Mouse (Mus musculus): ENCODE results near the gene Azi2. TPM values are rescaled to one million over a fixed set of nuclear protein-coding genes. Genes with fewer than 3 reads are reported as not detected.

Azi2 gene
- 10 to 100 TPM; 68.7 to 78.7 TPM for total RNA-seq (2021)
- long read RNA-seq, experiment 1, transcript Azi2-201 (8 exons, 3,396 nt): major isoform, 70 of 100 reads
- long read RNA-seq, experiment 1, partial matches to known transcripts: 13 of 100 reads
- long read RNA-seq, experiment 1, other reads (novel, unspliced or antisense): 15 of 100 reads
- long read RNA-seq, experiment 2, transcript Azi2-201 (8 exons, 3,396 nt): major isoform, 25 of 36 reads
- long read RNA-seq, experiment 2, partial matches to known transcripts: 4 of 36 reads
- long read RNA-seq, experiment 2, other reads (novel, unspliced or antisense): 7 of 36 reads

DNA sequence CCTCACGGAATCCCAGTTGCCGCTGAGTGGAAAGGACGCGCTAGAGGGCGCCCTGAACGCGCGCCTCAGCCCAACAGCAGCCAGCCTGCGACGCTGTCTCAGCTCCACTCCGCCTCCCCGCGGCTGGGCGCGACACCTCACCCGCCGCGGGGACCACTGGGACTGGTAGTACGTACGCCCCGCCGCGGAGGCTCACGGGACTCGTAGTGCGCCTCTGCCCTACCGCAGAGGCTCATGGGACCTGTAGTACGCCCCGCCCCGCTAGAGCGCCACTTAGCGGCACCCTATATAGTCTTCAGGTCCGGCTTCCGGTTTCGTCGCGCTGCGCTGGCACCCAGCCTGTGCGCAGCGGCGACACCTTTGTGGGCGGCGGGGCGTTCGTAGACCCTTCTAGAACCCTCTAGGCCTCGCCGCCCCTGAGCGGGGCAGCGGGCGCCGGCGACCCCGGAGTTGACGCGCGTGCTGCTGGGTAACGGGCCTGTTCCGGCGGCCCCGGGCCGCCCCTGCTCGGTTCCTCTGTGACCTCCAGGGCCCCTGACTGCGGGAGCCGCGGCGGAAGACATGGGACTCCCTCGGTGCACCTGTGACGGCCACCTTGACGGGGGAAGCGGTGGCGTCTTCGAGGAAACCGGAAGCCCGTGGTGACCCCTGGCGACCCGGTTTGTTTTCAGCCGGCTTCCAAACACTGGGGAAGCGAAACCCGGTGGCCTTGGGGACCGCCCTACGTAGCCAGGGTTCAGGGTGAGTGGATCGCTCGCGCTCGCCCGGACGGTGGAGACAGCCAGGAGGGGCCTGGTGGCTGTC lies at the start of gene Azi2:
TSS of gene Azi2 (plus strand) at position 282 of the 804 bp plus-strand sequence.
- DNase-seq: peak; percentile 99

GRCm38 (mm10) chr9:117996631-117997030 lies 43.7 kb upstream of the Azi2 start:
- no peak for DNase-seq

GRCm38 (mm10) chr9:118001488-118001887 lies 38.8 kb upstream of the Azi2 start:
- no peak for DNase-seq

- DNase-seq: no peak
These were observed 36.9 kb upstream of the Azi2 start for GRCm38 (mm10) chr9:118003218-118003886.

DNA sequence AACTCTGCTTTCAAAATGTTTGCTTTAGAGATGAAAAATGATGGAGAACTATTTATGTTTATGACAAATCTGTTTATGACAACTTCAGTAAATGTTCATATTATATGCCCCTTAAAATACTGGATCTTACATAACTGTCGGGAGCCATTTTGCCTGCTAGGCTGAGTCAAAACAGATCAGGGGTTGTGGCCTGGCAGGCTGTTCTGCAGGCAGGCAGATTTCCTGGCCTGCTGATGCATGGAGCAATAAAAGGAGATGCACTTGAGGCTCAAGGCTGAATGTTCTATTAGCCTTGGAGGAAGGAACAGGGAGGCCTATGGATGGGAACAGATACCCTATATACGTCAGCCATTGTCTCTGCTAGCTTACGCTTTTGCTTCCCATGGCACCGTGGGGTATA lies 36.4 kb upstream of the Azi2 start:
- DNase-seq: no peak

- DNase-seq: no peak
These were observed 27.4 kb upstream of the Azi2 start for GRCm38 (mm10) chr9:118012928-118013327.

GRCm38 (mm10) chr9:118024966-118025365 lies 15.3 kb upstream of the Azi2 start:
- no peak for DNase-seq

GRCm38 (mm10) chr9:118029490-118029889 lies 10.8 kb upstream of the Azi2 start:
- DNase-seq: no peak

DNA sequence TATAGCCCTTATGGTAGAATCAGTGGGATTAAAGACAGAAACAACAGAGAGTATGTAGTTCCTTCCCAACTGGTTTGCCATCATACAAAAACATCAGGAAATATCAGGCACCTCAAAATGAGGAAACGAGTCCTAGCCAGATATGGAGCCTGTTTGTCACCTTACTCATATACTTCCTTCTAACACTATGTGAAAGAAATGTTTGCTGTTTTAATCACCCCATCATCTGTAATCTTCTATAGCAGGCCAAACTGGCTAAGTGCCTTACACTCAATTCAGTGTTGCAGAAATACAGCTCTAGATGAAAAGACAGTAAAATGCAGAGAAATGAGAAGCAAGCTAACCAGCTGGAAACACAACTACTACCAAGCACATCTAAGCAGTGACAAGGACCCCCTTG lies 10.0 kb upstream of the Azi2 start:
- DNase-seq: no peak

GRCm38 (mm10) chr9:118031694-118032093 lies 8.6 kb upstream of the Azi2 start:
- DNase-seq: no peak

DNA sequence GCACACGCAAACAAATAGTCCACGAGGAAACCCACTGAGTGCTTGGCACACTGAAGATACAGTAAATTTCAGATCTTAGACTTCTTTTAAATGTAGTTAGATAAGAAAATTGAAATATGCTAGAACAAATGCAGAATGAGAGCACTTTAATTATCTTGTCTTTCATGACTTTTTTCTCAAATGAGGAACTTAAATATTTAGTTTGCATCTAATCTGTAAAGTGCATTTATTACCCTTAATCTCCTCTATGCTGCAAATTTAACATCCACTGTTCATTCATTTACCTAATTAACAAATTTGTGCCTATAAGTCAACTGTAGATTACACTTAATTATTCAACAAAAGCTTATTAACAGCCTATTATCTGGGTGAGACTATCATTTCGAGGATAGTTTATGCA lies 5.3 kb upstream of the Azi2 start:
- no peak for DNase-seq

- peak in 1 of 2 experiments; percentile 51 for DNase-seq
These were observed 712 bp downstream of the Azi2 start for GRCm38 (mm10) chr9:118041022-118041400.

DNA sequence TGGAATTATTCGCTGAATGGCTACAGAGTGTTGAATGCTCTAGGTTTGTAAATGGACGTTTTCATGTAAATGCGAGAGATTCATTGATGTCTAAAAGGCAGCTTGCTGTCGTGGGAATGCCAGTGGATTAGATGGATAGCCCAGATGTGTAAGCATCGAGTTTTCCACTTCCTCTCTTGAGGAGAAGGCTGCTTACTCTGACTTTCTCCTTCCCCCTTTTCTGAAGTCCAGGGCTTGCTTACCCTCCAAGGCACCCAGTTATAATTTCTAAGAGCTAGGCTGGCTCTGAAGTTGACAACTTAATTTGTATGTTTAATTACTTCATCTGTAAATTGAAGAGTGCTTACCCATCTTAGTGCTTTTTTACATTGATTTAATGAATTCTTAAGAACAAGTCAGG lies 1.3 kb downstream of the Azi2 start:
- no peak for DNase-seq

GRCm38 (mm10) chr9:118042738-118043137 lies 2.4 kb downstream of the Azi2 start:
- no peak for DNase-seq

- DNase-seq: no peak
These were observed 3.3 kb downstream of the Azi2 start for GRCm38 (mm10) chr9:118043581-118043980.

GRCm38 (mm10) chr9:118045011-118045533 lies 4.8 kb downstream of the Azi2 start:
- DNase-seq: no peak

- no peak for DNase-seq
These were observed 13.0 kb downstream of the Azi2 start for GRCm38 (mm10) chr9:118053286-118053685.

DNA sequence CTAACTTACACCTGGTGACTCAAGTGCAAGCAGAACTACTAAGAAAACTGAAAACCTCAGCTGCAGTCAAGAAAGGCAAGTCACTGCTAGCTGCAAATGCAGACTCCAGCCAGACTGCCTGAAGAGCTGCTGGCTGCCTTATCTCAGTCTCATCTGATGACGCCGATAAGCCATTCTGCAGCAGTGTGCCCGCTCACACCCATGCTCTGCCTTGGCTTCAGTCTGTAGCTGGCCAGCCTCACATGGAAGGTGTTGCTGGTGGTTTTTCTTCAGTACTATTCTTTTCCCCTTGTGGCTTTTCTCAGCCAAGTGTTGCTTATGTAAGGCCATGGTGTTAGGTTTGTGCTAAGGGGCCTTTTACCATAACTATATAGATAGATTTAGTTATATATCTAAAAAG lies 18.8 kb downstream of the Azi2 start:
- no peak for DNase-seq

DNA sequence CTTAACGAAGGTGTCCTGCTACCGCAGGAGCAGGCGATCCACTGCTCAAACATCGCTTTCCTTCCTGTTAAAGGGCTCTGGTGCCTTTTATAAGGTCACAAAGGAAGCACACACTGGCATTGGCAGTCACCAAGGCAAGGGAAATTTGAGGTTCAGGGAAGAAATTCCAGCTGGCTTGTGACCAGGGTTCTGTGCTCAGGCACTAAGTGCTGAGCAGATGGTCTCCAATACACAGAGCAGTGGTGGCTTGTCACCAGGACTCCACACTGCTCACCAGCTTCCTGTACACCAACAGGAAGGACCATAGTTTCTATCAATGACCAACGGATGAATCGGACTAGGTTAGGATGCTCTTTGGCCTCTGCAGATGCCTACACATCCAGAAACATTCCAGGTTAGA lies 30.1 kb downstream of the Azi2 start:
- DNase-seq: no peak

DNA sequence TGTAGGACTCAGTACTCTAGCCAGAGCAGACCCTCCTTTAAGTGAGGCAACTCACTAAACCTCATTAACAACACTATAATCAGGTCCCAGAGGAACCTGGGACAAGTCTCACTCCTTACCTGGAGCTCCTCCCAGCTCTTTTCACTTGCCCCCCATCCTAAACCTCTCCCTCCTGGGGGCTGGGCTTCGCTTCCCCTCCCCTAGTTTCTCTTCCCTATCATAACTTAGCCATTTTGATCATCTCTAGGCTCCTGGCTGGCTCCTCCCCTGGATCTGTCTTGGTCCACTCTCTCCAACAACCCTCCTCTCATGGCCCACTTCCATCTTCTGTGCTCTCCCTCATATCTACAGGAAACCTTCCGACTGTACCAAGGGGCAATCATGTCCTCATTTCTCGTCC lies 31.0 kb downstream of the Azi2 start:
- no peak for DNase-seq

- DNase-seq: no peak
These were observed 31.8 kb downstream of the Azi2 start for GRCm38 (mm10) chr9:118072101-118072500.

DNA sequence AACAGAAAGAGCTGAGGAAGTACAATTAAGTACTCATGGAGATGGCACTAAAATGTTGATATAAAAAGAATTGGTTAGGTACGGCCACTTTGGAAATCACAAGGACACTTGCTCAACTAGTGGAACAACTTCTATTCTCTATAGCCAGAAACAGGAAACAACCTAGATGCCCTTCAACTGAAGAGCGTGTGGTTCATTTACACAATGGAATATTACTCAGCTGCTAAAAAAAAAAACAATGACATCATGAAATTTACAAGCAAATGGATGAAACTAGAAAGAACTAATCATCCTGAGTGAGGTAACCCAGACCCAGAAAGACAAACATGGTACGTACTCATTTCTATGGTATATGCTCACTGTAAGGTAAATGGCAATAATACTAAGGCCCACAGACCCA lies 33.1 kb downstream of the Azi2 start:
- no peak for DNase-seq
